Mouse (Mus musculus): ENCODE data around the gene Fbxo11.

DNA sequence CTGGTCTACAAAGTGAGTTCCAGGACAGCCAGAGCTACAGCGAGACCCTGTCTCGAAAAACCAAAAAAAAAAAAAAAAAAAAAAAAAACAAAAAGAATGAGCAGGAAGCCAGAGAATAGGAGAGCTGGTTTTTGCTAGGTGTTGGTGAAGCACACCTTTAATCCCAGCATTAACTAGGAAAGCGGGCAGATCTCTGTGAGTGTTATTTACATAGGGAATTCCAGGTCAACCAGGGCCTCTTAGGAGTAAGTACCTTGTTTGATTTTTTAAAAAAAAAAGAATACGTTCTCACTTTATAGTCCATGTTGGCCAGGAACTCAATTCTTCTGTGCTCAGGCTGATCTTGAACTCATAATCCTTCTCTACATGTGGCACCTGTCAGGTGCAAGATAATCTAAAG is 13.4 kb downstream of the Fbxo11 start:
- TF ChIP-seq CTCF (IDR thresholded peaks at IDR 0.05; ENCODE audit: low read depth, low read length): no peak
- TF ChIP-seq POLR2A (IDR thresholded peaks at IDR 0.05; ENCODE audit: extremely low read depth, insufficient read depth, low read length): no peak
